ENCODE assay signal across 8 mouse cellular contexts in the genomic region with DNA sequence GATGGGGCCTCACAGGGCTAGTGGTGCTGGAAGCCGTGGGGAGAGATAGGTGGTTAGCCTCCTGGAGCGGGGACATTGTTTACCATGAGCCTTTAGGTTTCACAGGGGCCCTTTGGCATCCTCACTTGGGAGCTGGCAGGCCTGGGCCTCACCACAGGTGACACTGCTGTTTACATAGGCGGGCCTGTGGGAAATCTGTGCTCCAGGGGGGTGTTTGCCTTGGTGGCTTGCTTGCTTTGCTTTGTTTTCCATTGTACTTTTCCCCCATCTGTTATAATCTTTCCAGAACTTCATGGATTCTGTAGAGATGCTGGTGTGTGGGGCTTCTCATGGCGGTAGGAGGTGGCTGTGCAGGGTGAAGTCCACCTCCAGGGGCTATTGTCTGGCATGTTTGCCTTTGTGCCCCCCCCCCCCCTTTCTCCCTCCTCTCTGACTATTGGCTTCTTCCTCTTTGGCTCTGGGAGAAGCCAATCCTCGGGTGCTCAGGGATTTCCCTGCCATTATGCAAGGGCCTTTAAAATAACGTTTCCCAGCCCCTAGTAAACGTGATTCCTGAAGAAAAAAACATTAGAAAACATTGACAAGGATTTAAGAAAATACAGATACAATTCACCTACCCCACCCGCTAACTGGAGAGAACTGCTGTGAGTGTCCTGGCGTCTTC. TPM values are rescaled to one million over a fixed set of nuclear protein-coding genes. Genes with fewer than 3 reads are reported as not detected.
DNase-seq lines count a peak whose midpoint lies in the region; ATAC-seq and TF ChIP-seq lines count a peak whose summit lies in the region.

No protein-coding gene starts in this region.

- 26% methylated on average over 9 of the region's 9 CpGs for WGBS in embryonic facial prominence, embryonic 14.5 days
- 23% methylated on average over 9 of the region's 9 CpGs for whole genome bisulfite sequencing in intestine, embryonic 16.5 days
- WGBS in midbrain, postnatal 0 days = 25% methylated on average over 9 of the region's 9 CpGs

- H3K4me3 ChIP-seq in layer of hippocampus, adult 2 months = peak overlapping the region; percentile 85
- H3K4me3 ChIP-seq in embryonic facial prominence, embryonic 14.5 days (ENCODE audit: low read depth, low read length) = peak overlapping the region; percentile 88
- peak overlapping the region; percentile 90 for H3K4me3 ChIP-seq in intestine, embryonic 16.5 days (ENCODE audit: low read length)
- H3K4me3 ChIP-seq in midbrain, postnatal 0 days (ENCODE audit: low read depth, low read length) = peak overlapping the region; percentile 77; the same call in 1 of the 2 replicates

- peak overlapping the region; percentile 99 for H3K27ac ChIP-seq in layer of hippocampus, adult 2 months
- H3K27ac ChIP-seq in embryonic facial prominence, embryonic 14.5 days (replicated peaks; ENCODE audit: low read depth, low read length) = peak overlapping the region; percentile 99
- peak overlapping the region; percentile 98 for H3K27ac ChIP-seq in intestine, embryonic 16.5 days (ENCODE audit: low read length)
- H3K27ac ChIP-seq in midbrain, postnatal 0 days (ENCODE audit: low read depth, low read length) = 0 out of 2 replicates have a peak overlapping the region, but pooled peaks have one; percentile 12

- no peak for ATAC-seq in embryonic facial prominence, embryonic 14.5 days (ENCODE audit: low read depth)
- ATAC-seq in intestine, embryonic 16.5 days = no peak
- ATAC-seq in midbrain, postnatal 0 days (ENCODE audit: low FRiP score) = no peak
- no peak; the same call in 1 of the 2 replicates for ATAC-seq in granulocyte monocyte progenitor cell, adult 5-6 weeks (replicated peaks; ENCODE audit: poor library complexity, severe bottlenecking)

- no peaks in the 10 kb centered on the region for H3K27me3 ChIP-seq in embryonic facial prominence, embryonic 14.5 days (replicated peaks; ENCODE audit: control insufficient read depth, insufficient read depth, low read length)
- H3K27me3 ChIP-seq in intestine, embryonic 16.5 days (replicated peaks; ENCODE audit: control insufficient read depth, insufficient read depth, low read length) = no peaks in the 10 kb centered on the region
- no peaks in the 10 kb centered on the region for H3K27me3 ChIP-seq in midbrain, postnatal 0 days (ENCODE audit: insufficient read depth, low read length)

- peak overlapping the region; percentile 96 for H3K4me2 ChIP-seq in embryonic facial prominence, embryonic 14.5 days (ENCODE audit: low read depth, low read length)
- peak overlapping the region; percentile 90 for H3K4me2 ChIP-seq in intestine, embryonic 16.5 days (ENCODE audit: low read depth, low read length)
- H3K4me2 ChIP-seq in midbrain, postnatal 0 days (ENCODE audit: low read depth, low read length, poor library complexity, severe bottlenecking) = peak overlapping the region; percentile 92

- peak overlapping the region; percentile 48 for H3K9ac ChIP-seq in embryonic facial prominence, embryonic 14.5 days (ENCODE audit: low read depth, low read length)
- H3K9ac ChIP-seq in intestine, embryonic 16.5 days (ENCODE audit: low read depth, low read length) = peak overlapping the region; percentile 98
- peak overlapping the region; percentile 24; the same call in 1 of the 2 replicates for H3K9ac ChIP-seq in midbrain, postnatal 0 days (replicated peaks; ENCODE audit: low read length, poor library complexity, severe bottlenecking)

- H3K9me3 ChIP-seq in embryonic facial prominence, embryonic 14.5 days (ENCODE audit: control insufficient read depth, low read length) = no peaks in the 10 kb centered on the region
- H3K9me3 ChIP-seq in intestine, embryonic 16.5 days (ENCODE audit: control insufficient read depth, low read length) = no peaks in the 10 kb centered on the region
- no peaks in the 10 kb centered on the region for H3K9me3 ChIP-seq in midbrain, postnatal 0 days (ENCODE audit: low read length)

- DNase-seq in layer of hippocampus, adult 2 months (ENCODE audit: low spot score in 2 of 2) = no peak
- no peak for DNase-seq in layer of hippocampus, postnatal 14 days (ENCODE audit: low spot score in 2 of 2)
- peak; percentile 68 for DNase-seq in embryonic facial prominence, embryonic 14.5 days (ENCODE audit: low spot score)
- DNase-seq in midbrain, postnatal 0 days (ENCODE audit: low spot score) = no peak
- DNase-seq in left cerebral cortex, adult 9 months (ENCODE audit: low spot score in 2 of 2) = no peak
- no peak for DNase-seq in testis, postnatal 10 days (ENCODE audit: low spot score)

- no peaks in the 10 kb centered on the region for H3K36me3 ChIP-seq in embryonic facial prominence, embryonic 14.5 days (ENCODE audit: control insufficient read depth, insufficient read depth, low read length)
- no peaks in the 10 kb centered on the region for H3K36me3 ChIP-seq in intestine, embryonic 16.5 days (ENCODE audit: control insufficient read depth, insufficient read depth, low read length)
- no peaks in the 10 kb centered on the region for H3K36me3 ChIP-seq in midbrain, postnatal 0 days (ENCODE audit: insufficient read depth, low read length)

- H3K4me1 ChIP-seq in embryonic facial prominence, embryonic 14.5 days (ENCODE audit: control insufficient read depth, insufficient read depth, low read length) = peaks cover 63% of the 10 kb centered on the region
- peaks cover 71% of the 10 kb centered on the region for H3K4me1 ChIP-seq in intestine, embryonic 16.5 days (ENCODE audit: control insufficient read depth, insufficient read depth, low read length)
- H3K4me1 ChIP-seq in midbrain, postnatal 0 days (ENCODE audit: insufficient read depth, low read length) = peaks cover 31% of the 10 kb centered on the region

- no peak for TF ChIP-seq CTCF in layer of hippocampus, adult 2 months (conservative IDR thresholded peaks at IDR 0.05)
- TF ChIP-seq CTCF in midbrain, postnatal 0 days (IDR thresholded peaks at IDR 0.05) = no peak

RNA-seq across cellular contexts. Expression of a gene that starts 3.6 kb away (rescaled TPM):
- total RNA-seq in layer of hippocampus, adult 2 months (2021) = 100 to 1,000 TPM; 288 to 305 TPM
- 100 to 1,000 TPM; 253 to 268 TPM for total RNA-seq in layer of hippocampus, postnatal 14 days (2021)
- polyA plus RNA-seq in embryonic facial prominence, embryonic 14.5 days (2014; fragmentation: Nextera tagmentation; extraction: Ambion mirVana) = 63.0 and 66.0 TPM in 2 replicates
- 14.4 and 16.2 TPM in 2 replicates for polyA plus RNA-seq in intestine, embryonic 16.5 days (2015; fragmentation: Nextera tagmentation; extraction: Ambion mirVana)
- 164 and 215 TPM in 2 replicates for total RNA-seq in midbrain, postnatal 0 days (2014; rRNA removed)
- 51.5 and 65.9 TPM in 2 replicates for polyA plus RNA-seq in midbrain, postnatal 0 days (2015; fragmentation: Nextera tagmentation; extraction: Ambion mirVana)
- total RNA-seq in granulocyte monocyte progenitor cell, adult 5-6 weeks (2014; fragmentation: Nextera tagmentation) = 32.6 and 46.7 TPM in 2 replicates
- total RNA-seq in granulocyte monocyte progenitor cell, adult 5-6 weeks (2017) = 10.5 and 12.8 TPM in 2 replicates

RNA-seq across cellular contexts. Expression of a gene that starts 59.1 kb away (rescaled TPM):
- total RNA-seq in layer of hippocampus, adult 2 months (2021) = 10 to 100 TPM; 20.2 to 21.8 TPM
- total RNA-seq in layer of hippocampus, postnatal 14 days (2021) = 10 to 100 TPM; 20.2 to 21.5 TPM
- polyA plus RNA-seq in embryonic facial prominence, embryonic 14.5 days (2014; fragmentation: Nextera tagmentation; extraction: Ambion mirVana) = 11.7 and 13.0 TPM in 2 replicates
- polyA plus RNA-seq in intestine, embryonic 16.5 days (2015; fragmentation: Nextera tagmentation; extraction: Ambion mirVana) = 4.0 and 5.0 TPM in 2 replicates
- 31.2 and 47.0 TPM in 2 replicates for total RNA-seq in midbrain, postnatal 0 days (2014; rRNA removed)
- polyA plus RNA-seq in midbrain, postnatal 0 days (2015; fragmentation: Nextera tagmentation; extraction: Ambion mirVana) = 24.9 and 29.0 TPM in 2 replicates
- total RNA-seq in granulocyte monocyte progenitor cell, adult 5-6 weeks (2014; fragmentation: Nextera tagmentation) = 2.6 TPM in 1 of 2 replicates, not detected in the other
- 0.56 and 0.77 TPM in 2 replicates for total RNA-seq in granulocyte monocyte progenitor cell, adult 5-6 weeks (2017)

Comparison
In these comparisons a context has a peak if more than half of its experiments do, and no peak if none do; other contexts are left out.
1. H3K27ac ChIP-seq: peak in every context shown above with its lines; median percentile 99 in layer of hippocampus, adult 2 months; 99 in embryonic facial prominence, embryonic 14.5 days; 98 in intestine, embryonic 16.5 days; 12 in midbrain, postnatal 0 days.
2. H3K9ac ChIP-seq: peak in every context shown above with its lines; median percentile 98 in intestine, embryonic 16.5 days; 48 in embryonic facial prominence, embryonic 14.5 days; 24 in midbrain, postnatal 0 days.